Mouse (Mus musculus): ENCODE results near the gene Adprhl2. TPM values are rescaled to one million over a fixed set of nuclear protein-coding genes. Genes with fewer than 3 reads are reported as not detected.

Adprhl2 gene
- polyA plus RNA-seq (2012; rRNA removed) = 42.2 and 49.0 TPM in 2 replicates

- peak within 1 kb of the TSS; percentile 94 for H3K4me3 ChIP-seq (replicated peaks; ENCODE audit: extremely low read depth, low read depth, low read length)
- under 1% methylated on average over 79 of the region's 80 CpGs for WGBS
- peak; percentile 75; the same call in 1 of the 2 replicates for TF ChIP-seq POLR2A (IDR thresholded peaks at IDR 0.05; ENCODE audit: borderline replicate concordance, extremely low read depth, low read depth, low read length)
- TF ChIP-seq CTCF (IDR thresholded peaks at IDR 0.05; ENCODE audit: insufficient read depth, low read length) = peak; percentile 95
- peak; percentile 98 for DNase-seq
- H3K4me1 ChIP-seq (ENCODE audit: control insufficient read depth, insufficient read depth, low read length) = peaks cover 4% of the 10 kb centered on the region; the same call in 1 of the 2 replicates
Observed at GRCm38 (mm10) chr4:126321111-126321853, at the start of gene Adprhl2. Gene Adprhl2, minus strand, starts transcription at chr4:126321703.

GRCm38 (mm10) chr4:126360069-126360468, 38.6 kb upstream of the Adprhl2 start:
- H3K4me1 ChIP-seq (ENCODE audit: control insufficient read depth, insufficient read depth, low read length) = no peaks in the 10 kb centered on the region
- 95% methylated on average over 1 of the region's 1 CpGs for WGBS
- no peak for DNase-seq
- H3K4me3 ChIP-seq (replicated peaks; ENCODE audit: extremely low read depth, low read depth, low read length) = no peak overlapping the region
- TF ChIP-seq POLR2A (IDR thresholded peaks at IDR 0.05; ENCODE audit: borderline replicate concordance, extremely low read depth, low read depth, low read length) = no peak
- no peak for TF ChIP-seq CTCF (IDR thresholded peaks at IDR 0.05; ENCODE audit: insufficient read depth, low read length)

- no peak overlapping the region for H3K4me3 ChIP-seq (replicated peaks; ENCODE audit: extremely low read depth, low read depth, low read length)
- TF ChIP-seq POLR2A (IDR thresholded peaks at IDR 0.05; ENCODE audit: borderline replicate concordance, extremely low read depth, low read depth, low read length) (no peak), CTCF (IDR thresholded peaks at IDR 0.05; ENCODE audit: insufficient read depth, low read length) (no peak)
- DNase-seq = no peak
- WGBS = 51% methylated on average over 4 of the region's 4 CpGs
- H3K4me1 ChIP-seq (ENCODE audit: control insufficient read depth, insufficient read depth, low read length) = no peaks in the 10 kb centered on the region; the same call in 1 of the 2 replicates
Observed at GRCm38 (mm10) chr4:126343451-126343850, 21.9 kb upstream of the Adprhl2 start.

GRCm38 (mm10) chr4:126339461-126339860, 18.0 kb upstream of the Adprhl2 start:
- WGBS = 37% methylated on average over 4 of the region's 4 CpGs
- TF ChIP-seq CTCF (IDR thresholded peaks at IDR 0.05; ENCODE audit: insufficient read depth, low read length) = no peak
- no peak for TF ChIP-seq POLR2A (IDR thresholded peaks at IDR 0.05; ENCODE audit: borderline replicate concordance, extremely low read depth, low read depth, low read length)
- Histone ChIP-seq H3K4me3 (replicated peaks; ENCODE audit: extremely low read depth, low read depth, low read length) (no peak overlapping the region), H3K4me1 (ENCODE audit: control insufficient read depth, insufficient read depth, low read length) (peaks cover 2% of the 10 kb centered on the region; the same call in 1 of the 2 replicates)
- no peak for DNase-seq

GRCm38 (mm10) chr4:126332358-126332757, 10.9 kb upstream of the Adprhl2 start:
- H3K4me1 ChIP-seq (ENCODE audit: control insufficient read depth, insufficient read depth, low read length) = peaks cover 2% of the 10 kb centered on the region; the same call in 1 of the 2 replicates
- no peak overlapping the region for H3K4me3 ChIP-seq (replicated peaks; ENCODE audit: extremely low read depth, low read depth, low read length)
- 65% methylated on average over 3 of the region's 3 CpGs for WGBS
- no peak for DNase-seq
- TF ChIP-seq POLR2A (IDR thresholded peaks at IDR 0.05; ENCODE audit: borderline replicate concordance, extremely low read depth, low read depth, low read length) (no peak), CTCF (IDR thresholded peaks at IDR 0.05; ENCODE audit: insufficient read depth, low read length) (peak; percentile 36; the same call in 1 of the 2 replicates)

GRCm38 (mm10) chr4:126331751-126332150, 10.2 kb upstream of the Adprhl2 start:
- 46% methylated on average over 1 of the region's 1 CpGs for WGBS
- Histone ChIP-seq H3K4me1 (ENCODE audit: control insufficient read depth, insufficient read depth, low read length) (peaks cover 2% of the 10 kb centered on the region; the same call in 1 of the 2 replicates), H3K4me3 (replicated peaks; ENCODE audit: extremely low read depth, low read depth, low read length) (no peak overlapping the region)
- TF ChIP-seq CTCF (IDR thresholded peaks at IDR 0.05; ENCODE audit: insufficient read depth, low read length) (no peak), POLR2A (IDR thresholded peaks at IDR 0.05; ENCODE audit: borderline replicate concordance, extremely low read depth, low read depth, low read length) (no peak)
- no peak for DNase-seq

- Histone ChIP-seq H3K4me3 (replicated peaks; ENCODE audit: extremely low read depth, low read depth, low read length) (no peak overlapping the region), H3K4me1 (ENCODE audit: control insufficient read depth, insufficient read depth, low read length) (no peaks in the 10 kb centered on the region)
- no peak for TF ChIP-seq POLR2A (IDR thresholded peaks at IDR 0.05; ENCODE audit: borderline replicate concordance, extremely low read depth, low read depth, low read length)
- no peak for TF ChIP-seq CTCF (IDR thresholded peaks at IDR 0.05; ENCODE audit: insufficient read depth, low read length)
- 80% methylated on average over 4 of the region's 4 CpGs for WGBS
- DNase-seq = no peak
Observed at GRCm38 (mm10) chr4:126330295-126330694, 8.8 kb upstream of the Adprhl2 start.

- no peak for DNase-seq
- Histone ChIP-seq H3K4me1 (ENCODE audit: control insufficient read depth, insufficient read depth, low read length) (0 out of 2 replicates have a peak, but pooled peaks cover under 1% of the 10 kb centered on the region), H3K4me3 (replicated peaks; ENCODE audit: extremely low read depth, low read depth, low read length) (no peak overlapping the region)
- TF ChIP-seq POLR2A (IDR thresholded peaks at IDR 0.05; ENCODE audit: borderline replicate concordance, extremely low read depth, low read depth, low read length) (no peak), CTCF (IDR thresholded peaks at IDR 0.05; ENCODE audit: insufficient read depth, low read length) (no peak)
- 39% methylated on average over 6 of the region's 6 CpGs for WGBS
Observed at GRCm38 (mm10) chr4:126326036-126326435, 4.5 kb upstream of the Adprhl2 start.

GRCm38 (mm10) chr4:126325281-126325861, 3.9 kb upstream of the Adprhl2 start, which contains the start of gene Tekt2:
Gene Tekt2, minus strand, starts transcription at chr4:126325688.
- Histone ChIP-seq H3K4me3 (replicated peaks; ENCODE audit: extremely low read depth, low read depth, low read length) (peak within 1 kb of the TSS; percentile 10), H3K4me1 (ENCODE audit: control insufficient read depth, insufficient read depth, low read length) (peaks cover 4% of the 10 kb centered on the region; the same call in 1 of the 2 replicates)
- TF ChIP-seq POLR2A (IDR thresholded peaks at IDR 0.05; ENCODE audit: borderline replicate concordance, extremely low read depth, low read depth, low read length) = no peak
- no peak for TF ChIP-seq CTCF (IDR thresholded peaks at IDR 0.05; ENCODE audit: insufficient read depth, low read length)
- DNase-seq = no peak
- 20% methylated on average over 23 of the region's 23 CpGs for WGBS

Data from lung, adult 2 months (tissue).